Mouse (Mus musculus) spleen, postnatal 4 days (tissue): ENCODE results near the gene Hmgcs1.
"Not testable (repeated sequence)": the region's sequence is repeated elsewhere in the genome, so short reads cannot be mapped to it uniquely, and the experiment has no call there.

Experiments
- DNase-seq, 2 experiments: peaks; one replicate each; pipeline ENCODE4 v3.0.0; 2022; ENCODE audit warnings: low spot score in 2 of 2

The Hmgcs1 gene

DNA sequence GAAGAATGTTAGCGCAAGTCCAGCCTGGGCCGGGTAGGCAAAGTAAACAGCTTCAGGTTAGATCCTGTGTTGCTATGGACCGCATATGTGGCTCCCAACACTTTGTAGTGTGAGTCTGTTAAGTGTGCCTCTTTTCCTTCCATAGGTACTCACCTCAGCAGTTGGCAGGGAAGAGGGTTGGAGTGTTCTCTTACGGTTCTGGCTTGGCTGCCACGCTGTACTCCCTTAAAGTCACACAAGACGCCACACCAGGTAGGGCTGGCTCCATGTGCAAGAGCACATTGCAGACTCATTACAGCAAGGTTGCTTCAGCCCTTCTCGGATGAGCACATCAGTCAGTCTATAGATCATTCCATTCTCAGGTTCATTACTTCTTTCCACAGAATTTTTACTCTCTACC lies 14.1 kb downstream of the Hmgcs1 start:
- DNase-seq, result no peak

GRCm38 (mm10) chr13:119706278-119706880 lies 16.2 kb downstream of the Hmgcs1 start:
- DNase-seq, result not testable (repeated sequence)

- DNase-seq, result no peak
Measured at GRCm38 (mm10) chr13:119706953-119707352, 16.8 kb downstream of the Hmgcs1 start.

- DNase-seq, result no peak
Measured at GRCm38 (mm10) chr13:119707906-119708305, 17.7 kb downstream of the Hmgcs1 start.

- no peak for DNase-seq
Measured at GRCm38 (mm10) chr13:119708941-119709340, 18.8 kb downstream of the Hmgcs1 start.

DNA sequence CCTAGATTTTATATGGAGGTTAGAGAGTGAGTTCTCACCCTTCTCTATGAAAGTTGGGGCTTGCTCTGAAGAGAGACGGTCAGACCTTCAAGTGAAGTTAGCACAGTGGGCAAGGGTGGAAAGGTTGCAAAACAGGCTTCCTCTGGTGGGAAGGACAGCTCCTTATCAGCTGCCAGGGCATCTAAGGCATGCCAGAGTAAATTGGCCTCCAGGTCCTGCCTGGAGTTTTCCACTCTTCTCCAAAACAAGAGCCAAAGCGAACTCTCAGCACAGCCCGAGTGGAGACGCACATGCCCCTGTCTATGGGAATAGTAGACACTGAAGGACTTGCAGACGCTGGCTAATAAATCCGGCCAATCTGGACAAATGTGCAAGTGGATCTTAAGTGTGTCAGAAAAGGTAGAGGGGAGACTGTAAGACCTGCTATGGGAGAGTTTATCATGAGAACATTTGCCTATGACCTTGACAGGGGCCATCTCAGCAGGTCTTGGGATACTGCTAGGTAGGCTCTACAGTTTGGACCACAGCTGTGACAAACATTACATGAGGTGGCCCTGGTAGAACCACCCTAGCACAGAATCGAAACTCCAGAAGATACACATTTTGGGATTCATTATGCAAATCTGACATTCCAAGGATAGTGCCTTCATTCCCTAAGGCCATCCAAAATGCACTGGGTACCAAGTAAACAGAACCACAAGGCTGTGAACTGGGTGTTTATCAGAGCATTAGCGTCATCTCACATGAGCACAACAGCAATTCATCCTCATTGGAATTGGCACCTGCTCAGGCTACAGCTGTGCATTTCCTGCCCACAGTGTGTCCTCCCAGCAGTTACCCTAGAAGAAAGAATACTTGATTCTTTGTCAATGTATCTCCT lies 19.4 kb downstream of the Hmgcs1 start:
- no peak for DNase-seq

DNA sequence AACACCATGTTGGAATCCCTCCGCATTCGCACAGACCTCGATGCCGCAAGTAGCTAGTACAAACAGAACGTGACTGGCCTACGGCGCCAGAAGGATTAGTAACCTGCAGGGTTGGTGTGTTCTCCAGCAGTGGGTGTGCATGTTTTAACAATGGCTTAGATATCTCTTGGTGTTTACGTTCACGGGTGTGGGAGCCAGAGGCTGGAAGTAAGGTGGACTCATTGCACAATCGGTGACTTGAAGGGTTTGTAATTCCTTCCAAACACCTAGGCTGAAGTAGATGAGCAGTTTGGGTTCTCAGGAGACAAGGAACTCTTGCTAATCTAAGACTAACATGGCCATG lies 20.1 kb downstream of the Hmgcs1 start:
- DNase-seq, result no peak

DNA sequence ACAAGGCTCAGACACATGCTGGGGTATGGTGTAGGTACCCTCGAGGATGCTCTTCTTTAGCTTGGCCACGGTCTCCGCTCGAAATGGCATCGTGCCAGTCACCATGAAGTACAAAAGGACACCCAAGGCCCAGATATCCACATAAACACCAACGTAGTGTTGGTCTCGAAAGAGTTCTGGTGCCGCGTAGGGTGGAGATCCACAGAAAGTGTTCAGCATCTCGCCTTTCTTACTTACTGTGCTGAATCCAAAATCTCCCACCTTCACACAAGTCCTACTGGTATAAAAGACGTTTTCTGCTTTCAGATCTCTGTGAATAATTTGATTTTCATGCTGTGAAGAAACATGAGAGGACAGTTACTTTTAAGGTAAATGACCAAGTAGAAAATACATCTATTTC lies 22.3 kb downstream of the Hmgcs1 start:
- DNase-seq, result no peak

- no peak for DNase-seq
Measured at GRCm38 (mm10) chr13:119713107-119713787, 23.1 kb downstream of the Hmgcs1 start.

DNA sequence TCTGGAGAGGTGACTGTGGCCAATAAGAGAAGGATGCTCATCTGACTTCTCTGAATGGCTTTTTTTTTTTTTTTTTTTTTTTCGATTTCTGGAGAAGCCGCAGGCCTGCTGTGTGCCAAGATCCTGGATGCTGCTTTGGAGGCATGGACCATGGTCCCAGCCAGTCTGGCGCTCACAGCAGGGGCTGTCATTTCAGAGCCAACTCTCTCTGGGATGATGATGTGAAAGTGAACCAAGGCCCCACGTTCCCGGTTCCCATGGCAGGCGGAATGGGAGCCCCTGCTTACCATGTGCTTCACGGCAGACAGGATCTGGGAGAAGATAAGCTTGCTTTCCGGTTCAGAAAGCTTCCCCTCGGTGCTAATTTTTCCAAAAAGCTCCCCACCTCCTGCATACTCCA lies 23.6 kb downstream of the Hmgcs1 start:
- no peak for DNase-seq

DNA sequence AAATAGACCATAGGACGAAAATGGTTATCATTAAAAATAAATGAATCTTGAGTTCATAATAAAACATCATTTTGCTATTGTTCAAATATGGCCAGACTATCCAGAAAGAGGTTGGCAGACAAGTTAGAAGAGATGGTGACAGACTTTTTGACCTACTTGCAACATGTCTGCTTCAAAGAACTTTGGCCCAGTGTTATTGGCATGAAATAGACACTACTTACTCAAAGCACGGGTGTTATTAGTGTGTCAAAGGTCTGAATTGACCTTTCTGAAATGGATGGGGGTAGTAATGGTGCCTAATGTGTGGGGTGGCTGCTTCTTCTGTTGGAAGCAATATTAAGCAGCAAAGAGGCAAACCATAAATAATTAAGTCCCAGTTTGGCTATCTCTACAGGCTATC lies 25.9 kb downstream of the Hmgcs1 start:
- no peak for DNase-seq

DNA sequence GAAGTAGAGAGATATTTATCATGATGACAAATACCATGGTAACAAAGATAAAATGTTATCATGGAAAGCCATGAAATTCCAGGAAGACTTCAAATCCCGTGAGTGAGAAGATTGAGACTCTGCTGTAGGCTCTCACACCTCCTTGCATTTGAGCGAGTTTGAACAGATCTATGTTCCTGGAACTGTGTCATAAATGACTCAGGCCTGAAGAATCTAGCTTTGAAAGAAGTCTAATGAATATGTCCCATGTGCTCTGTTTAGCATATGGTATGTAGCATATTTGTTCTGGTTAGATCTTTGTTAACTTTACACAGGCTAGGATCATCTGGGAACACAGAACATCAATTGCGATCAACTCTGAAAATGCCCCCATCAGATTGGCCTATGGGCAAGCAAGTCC lies 32.3 kb downstream of the Hmgcs1 start:
- no peak for DNase-seq

DNA sequence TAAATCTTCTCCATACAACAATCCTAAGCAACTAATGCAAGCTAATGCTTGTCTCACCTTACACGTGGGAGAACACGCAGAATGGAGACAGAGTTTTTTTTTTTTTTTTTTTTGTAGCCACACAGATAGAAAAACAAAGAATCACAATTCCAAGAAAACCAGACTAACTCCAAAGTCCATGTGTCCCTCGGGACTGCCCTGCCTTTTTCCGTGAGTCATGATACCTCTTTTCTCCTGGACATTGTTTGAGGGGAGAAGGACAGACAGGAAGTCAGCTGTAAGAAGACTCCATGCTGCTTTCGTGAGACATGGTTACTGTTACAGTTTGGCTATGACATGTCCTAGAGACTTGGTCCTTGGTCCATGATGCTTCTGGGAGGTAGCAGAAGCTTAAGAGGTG lies 33.2 kb downstream of the Hmgcs1 start:
- DNase-seq, result no peak

DNA sequence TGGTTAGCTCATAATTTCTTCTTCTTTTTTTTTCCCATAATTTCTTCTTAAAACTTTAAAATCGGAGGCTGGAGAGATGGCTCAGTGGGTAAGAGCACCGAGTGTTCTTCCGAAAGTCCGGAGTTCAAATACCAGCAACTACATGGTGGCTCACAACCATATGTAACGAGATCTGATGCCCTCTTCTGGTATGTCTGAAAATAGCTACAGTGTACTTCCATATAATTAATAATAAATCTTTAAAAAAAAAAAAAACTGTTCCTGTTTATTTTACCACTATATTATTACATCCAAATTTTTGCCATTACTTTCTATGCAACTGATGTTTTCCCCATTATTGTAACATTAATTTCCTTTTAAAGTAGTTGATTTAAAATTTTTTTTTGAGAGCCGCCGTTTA lies 34.4 kb downstream of the Hmgcs1 start:
- no peak for DNase-seq

DNA sequence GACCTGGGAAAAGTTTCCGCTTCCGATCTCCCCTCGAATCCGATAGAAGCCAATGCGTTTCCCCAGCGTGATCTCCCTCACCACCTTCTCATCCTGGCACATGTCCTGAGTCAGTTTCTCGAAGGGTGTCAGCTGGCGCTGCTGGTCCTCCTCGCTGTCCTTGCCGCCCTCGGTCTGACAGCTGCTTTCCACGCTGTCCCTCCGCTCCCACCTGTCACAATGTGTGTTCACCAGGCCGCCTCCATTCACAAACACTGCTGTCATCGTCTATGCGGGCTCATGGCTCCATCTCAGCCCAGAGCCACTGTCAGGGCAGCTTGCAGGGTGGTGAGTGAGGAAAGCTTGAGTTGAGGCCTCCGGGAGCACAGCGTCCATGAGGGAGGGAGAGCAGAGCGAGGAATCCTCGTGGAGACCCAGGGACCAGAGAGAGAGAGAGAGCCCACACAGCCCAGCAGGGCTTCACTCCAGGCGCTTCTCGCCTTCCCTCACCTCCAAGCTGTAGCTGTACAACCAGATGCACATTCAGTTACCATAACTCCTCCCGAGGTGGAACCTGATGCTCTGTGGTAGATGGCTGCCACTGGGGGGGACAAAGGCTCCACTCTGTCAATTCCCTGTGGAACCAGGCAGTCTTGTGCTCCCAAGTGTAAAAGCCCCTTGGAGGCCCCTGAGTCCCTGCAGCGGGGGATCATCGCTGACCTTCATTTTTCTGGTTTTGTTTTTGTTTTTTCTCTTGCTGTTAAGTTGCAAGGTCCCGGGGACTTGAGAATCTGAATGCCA lies 37.6 kb downstream of the Hmgcs1 start:
- no peak for DNase-seq

DNA sequence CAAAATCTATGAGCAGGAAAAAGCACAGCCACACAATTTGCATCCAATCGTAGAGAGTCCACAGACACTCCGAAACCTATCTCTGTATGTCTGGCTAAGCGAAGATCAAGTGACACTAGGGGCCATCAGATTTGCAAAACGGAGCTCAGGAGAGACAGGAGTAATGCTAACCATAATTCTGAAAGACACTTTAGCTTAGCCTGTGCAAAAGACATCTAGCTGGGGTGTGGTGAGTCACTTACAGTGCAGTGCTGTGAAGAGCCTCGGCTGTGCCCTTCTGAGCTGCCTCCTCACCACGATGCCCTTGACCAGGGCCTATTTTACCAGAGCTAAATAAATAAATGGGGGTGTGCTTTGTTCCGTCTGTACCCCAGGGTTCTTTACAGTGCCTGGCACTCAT lies 39.2 kb downstream of the Hmgcs1 start:
- no peak for DNase-seq

DNA sequence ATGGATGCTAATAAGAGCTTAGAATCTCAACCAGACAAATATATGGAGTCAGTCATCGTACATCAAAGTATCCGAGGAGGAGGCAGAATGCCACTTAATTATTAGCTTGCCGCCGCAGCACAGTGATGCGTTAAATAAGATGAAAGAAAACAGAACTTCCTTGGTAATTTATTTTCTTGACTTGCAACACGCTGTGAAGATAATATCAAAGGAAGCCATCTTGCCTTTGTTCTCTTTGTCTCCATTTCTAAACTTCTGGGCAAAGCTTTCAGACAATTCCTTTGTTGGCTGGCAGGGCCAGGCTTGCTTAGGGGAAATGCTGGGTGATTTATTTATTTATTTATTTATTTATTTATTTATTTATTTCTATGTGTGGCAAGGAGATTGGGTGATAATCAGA lies 41.3 kb downstream of the Hmgcs1 start:
- DNase-seq, result no peak

- no peak for DNase-seq
Measured at GRCm38 (mm10) chr13:119741390-119742237, 51.4 kb downstream of the Hmgcs1 start.

DNA sequence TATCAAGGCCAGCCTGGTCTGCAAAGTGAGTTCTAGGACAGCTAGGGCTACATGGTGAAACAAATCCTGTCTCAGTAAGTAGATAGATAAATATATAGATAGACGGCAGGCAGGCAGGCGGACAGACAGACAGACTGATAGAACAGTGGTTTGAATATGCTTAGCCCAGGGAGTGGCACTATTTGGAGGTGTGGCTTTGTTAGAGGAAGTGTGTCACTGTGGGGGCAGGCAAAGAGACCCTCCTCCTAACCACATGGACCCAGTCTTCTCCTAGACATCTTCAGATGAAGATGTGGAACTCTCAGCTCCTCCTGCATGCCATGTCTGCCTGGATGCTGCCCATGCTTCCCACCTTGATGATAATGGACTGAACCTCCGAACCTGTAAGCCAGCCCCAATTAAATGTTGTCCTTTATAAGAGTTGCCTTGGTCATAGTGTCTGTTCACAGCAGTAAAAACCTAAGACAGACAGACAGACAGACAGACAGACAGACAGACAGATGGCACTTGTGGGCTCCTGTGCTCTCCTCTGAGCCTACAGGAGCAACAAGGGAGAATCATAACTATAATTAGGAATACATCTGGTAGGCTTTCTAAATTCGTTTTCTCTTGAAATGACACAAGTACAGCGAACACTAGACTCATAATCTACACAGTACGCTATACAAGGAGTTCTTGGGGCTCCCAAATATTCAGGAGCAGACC lies 52.7 kb downstream of the Hmgcs1 start:
- DNase-seq, result no peak

- DNase-seq, result no peak
Measured at GRCm38 (mm10) chr13:119743470-119743869, 53.3 kb downstream of the Hmgcs1 start.

GRCm38 (mm10) chr13:119746930-119747329 lies 56.8 kb downstream of the Hmgcs1 start:
- no peak for DNase-seq
